Mouse (Mus musculus): ENCODE results near the gene Csad. TPM values are rescaled to one million over a fixed set of nuclear protein-coding genes. Genes with fewer than 3 reads are reported as not detected.

The Csad gene
- polyA plus RNA-seq, 1 experiment, result not detected

- H3K27ac ChIP-seq (ENCODE audit: insufficient read depth, low read depth, low read length), result peak overlapping the region; percentile 88
- peaks cover 42% of the 10 kb centered on the region for H3K4me1 ChIP-seq (ENCODE audit: control insufficient read depth, insufficient read depth, low read length)
- H3K4me3 ChIP-seq (ENCODE audit: insufficient read depth, low read depth, low read length), result peak overlapping the region; percentile 73
- under 1% methylated on average over 41 of the region's 44 CpGs for WGBS
- TF ChIP-seq CTCF (IDR thresholded peaks at IDR 0.05; ENCODE audit: insufficient read depth, low read depth, low read length) (no peak), POLR2A (IDR thresholded peaks at IDR 0.05; ENCODE audit: insufficient read depth, low read depth, low read length) (no peak)
These were observed 41.6 kb upstream of the Csad start for GRCm38 (mm10) chr15:102245891-102246741.

GRCm38 (mm10) chr15:102245461-102245881 lies 40.9 kb upstream of the Csad start:
- peak overlapping the region; percentile 73 for H3K4me3 ChIP-seq (ENCODE audit: insufficient read depth, low read depth, low read length)
- peaks cover 42% of the 10 kb centered on the region for H3K4me1 ChIP-seq (ENCODE audit: control insufficient read depth, insufficient read depth, low read length)
- TF ChIP-seq CTCF (IDR thresholded peaks at IDR 0.05; ENCODE audit: insufficient read depth, low read depth, low read length) (no peak), POLR2A (IDR thresholded peaks at IDR 0.05; ENCODE audit: insufficient read depth, low read depth, low read length) (no peak)
- 0 out of 2 replicates have a peak overlapping the region, but pooled peaks have one; percentile 5 for H3K27ac ChIP-seq (ENCODE audit: insufficient read depth, low read depth, low read length)
- WGBS, result 10% methylated on average over 14 of the region's 14 CpGs

DNA sequence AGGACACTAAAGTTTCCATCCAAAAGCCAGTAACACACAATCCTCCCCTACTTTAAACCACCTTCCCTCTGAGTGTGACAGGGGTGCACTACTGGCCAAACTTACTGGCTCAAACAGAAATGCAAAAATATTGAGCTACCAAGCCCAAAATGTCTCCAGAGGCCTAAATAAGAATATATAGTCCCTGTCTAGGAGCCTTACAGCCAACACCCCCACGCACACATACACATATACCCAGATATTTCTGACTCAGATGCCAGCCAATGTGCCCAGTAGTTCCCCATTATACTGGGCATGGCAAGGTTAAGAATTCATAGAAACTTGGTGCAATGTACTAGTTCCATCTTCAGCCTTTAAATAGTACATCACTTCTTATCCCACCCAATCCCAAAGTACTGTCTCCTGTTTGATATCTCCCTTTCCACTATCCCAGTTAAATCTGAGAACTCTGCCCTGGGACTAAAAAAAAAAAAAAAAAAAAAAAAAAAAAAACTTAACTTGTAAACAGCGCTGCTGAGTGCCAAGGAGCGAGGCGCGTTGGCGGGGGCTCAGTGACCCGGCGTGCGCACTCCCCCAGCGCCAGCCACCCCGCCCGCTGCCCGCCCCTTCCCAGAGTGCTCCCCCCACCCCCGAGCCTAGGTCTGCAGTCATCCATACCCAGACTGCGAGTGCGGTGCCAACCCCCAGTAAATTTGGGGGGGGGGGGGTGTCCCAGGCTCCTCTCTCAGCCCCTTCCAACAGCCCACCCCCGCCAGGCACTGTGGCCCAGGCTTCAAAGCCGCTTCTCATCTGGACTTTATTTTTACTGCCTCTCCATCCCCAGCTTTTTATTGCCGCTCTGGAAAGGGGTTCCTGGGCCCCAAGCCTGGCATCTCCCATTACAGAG lies 40.0 kb upstream of the Csad start:
- 13% methylated on average over 19 of the region's 19 CpGs for WGBS
- Histone ChIP-seq H3K4me3 (ENCODE audit: insufficient read depth, low read depth, low read length) (peak overlapping the region; percentile 73), H3K27ac (ENCODE audit: insufficient read depth, low read depth, low read length) (peak overlapping the region; percentile 17; the same call in 1 of the 2 replicates), H3K4me1 (ENCODE audit: control insufficient read depth, insufficient read depth, low read length) (peaks cover 40% of the 10 kb centered on the region)
- no peak for TF ChIP-seq CTCF (IDR thresholded peaks at IDR 0.05; ENCODE audit: insufficient read depth, low read depth, low read length)
- TF ChIP-seq POLR2A (IDR thresholded peaks at IDR 0.05; ENCODE audit: insufficient read depth, low read depth, low read length), result no peak

DNA sequence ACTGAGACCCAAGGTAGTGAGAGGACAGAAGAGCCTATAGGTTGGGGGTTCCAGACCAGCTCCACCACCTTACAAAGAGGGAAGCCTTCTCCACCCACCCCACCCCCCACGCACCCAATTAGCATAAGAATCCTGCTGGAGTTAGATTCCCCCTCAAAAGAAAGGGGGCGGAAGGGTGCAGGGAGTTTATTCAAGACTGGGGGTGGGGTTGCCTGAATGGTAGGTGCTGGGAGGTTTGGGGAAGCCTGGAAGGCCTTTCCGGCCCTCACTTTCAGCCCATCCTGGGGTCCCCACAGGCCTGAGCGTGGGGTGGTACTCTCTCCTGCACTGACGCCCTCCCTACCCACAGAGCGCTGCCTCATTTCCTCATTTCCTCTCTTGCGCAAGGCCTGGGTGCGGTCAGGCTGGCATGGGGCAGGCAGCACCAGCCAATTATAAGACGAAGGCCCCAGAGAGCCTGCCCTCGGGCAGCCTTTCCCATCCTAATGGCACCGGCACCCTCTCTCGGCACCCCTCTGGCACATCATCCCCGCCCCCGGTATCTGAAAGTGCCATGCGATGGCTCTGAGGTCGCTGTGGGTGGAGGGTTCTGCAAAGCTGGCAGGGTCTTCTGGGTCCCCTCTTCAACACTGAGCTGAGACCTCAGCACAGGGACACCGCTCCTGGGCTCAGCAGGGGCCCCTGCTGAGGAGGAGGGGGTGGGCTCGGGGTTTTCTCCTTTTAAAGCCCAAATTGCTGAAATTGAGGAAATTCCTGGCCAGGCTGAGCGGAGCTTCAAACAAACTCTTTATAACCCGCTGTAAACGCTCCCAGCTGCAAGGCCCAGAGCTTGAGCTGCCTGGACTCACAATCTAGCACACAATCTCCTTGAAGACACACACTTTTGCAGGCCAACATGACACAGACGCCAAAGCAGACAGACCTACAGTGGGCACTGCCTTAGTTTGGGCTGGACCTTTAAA lies 39.0 kb upstream of the Csad start:
- Histone ChIP-seq H3K4me1 (ENCODE audit: control insufficient read depth, insufficient read depth, low read length) (peaks cover 32% of the 10 kb centered on the region), H3K27ac (ENCODE audit: insufficient read depth, low read depth, low read length) (peak overlapping the region; percentile 17; the same call in 1 of the 2 replicates), H3K4me3 (ENCODE audit: insufficient read depth, low read depth, low read length) (peak overlapping the region; percentile 14)
- WGBS, result 22% methylated on average over 22 of the region's 22 CpGs
- TF ChIP-seq CTCF (IDR thresholded peaks at IDR 0.05; ENCODE audit: insufficient read depth, low read depth, low read length) (no peak), POLR2A (IDR thresholded peaks at IDR 0.05; ENCODE audit: insufficient read depth, low read depth, low read length) (no peak)

- H3K4me1 ChIP-seq (ENCODE audit: control insufficient read depth, insufficient read depth, low read length), result peaks cover 28% of the 10 kb centered on the region
- no peak overlapping the region for H3K4me3 ChIP-seq (ENCODE audit: insufficient read depth, low read depth, low read length)
- 72% methylated on average over 12 of the region's 12 CpGs for WGBS
- no peak for TF ChIP-seq POLR2A (IDR thresholded peaks at IDR 0.05; ENCODE audit: insufficient read depth, low read depth, low read length)
- TF ChIP-seq CTCF (IDR thresholded peaks at IDR 0.05; ENCODE audit: insufficient read depth, low read depth, low read length), result no peak
- H3K27ac ChIP-seq (ENCODE audit: insufficient read depth, low read depth, low read length), result no peak overlapping the region
These were observed 38.1 kb upstream of the Csad start for GRCm38 (mm10) chr15:102242404-102243228.

GRCm38 (mm10) chr15:102240607-102241006 lies 36.1 kb upstream of the Csad start:
- Histone ChIP-seq H3K4me3 (ENCODE audit: insufficient read depth, low read depth, low read length) (no peak overlapping the region), H3K4me1 (ENCODE audit: control insufficient read depth, insufficient read depth, low read length) (peaks cover 21% of the 10 kb centered on the region), H3K27ac (ENCODE audit: insufficient read depth, low read depth, low read length) (no peak overlapping the region)
- 79% methylated on average over 4 of the region's 4 CpGs for WGBS
- no peak for TF ChIP-seq CTCF (IDR thresholded peaks at IDR 0.05; ENCODE audit: insufficient read depth, low read depth, low read length)
- no peak for TF ChIP-seq POLR2A (IDR thresholded peaks at IDR 0.05; ENCODE audit: insufficient read depth, low read depth, low read length)

GRCm38 (mm10) chr15:102239851-102240250 lies 35.3 kb upstream of the Csad start:
- 81% methylated on average over 11 of the region's 11 CpGs for WGBS
- H3K27ac ChIP-seq (ENCODE audit: insufficient read depth, low read depth, low read length), result no peak overlapping the region

More at GRCm38 (mm10) chr15:102239851-102240250, 35.3 kb upstream of the Csad start:
- no peak for TF ChIP-seq CTCF (IDR thresholded peaks at IDR 0.05; ENCODE audit: insufficient read depth, low read depth, low read length)
- TF ChIP-seq POLR2A (IDR thresholded peaks at IDR 0.05; ENCODE audit: insufficient read depth, low read depth, low read length), result no peak
- Histone ChIP-seq H3K4me1 (ENCODE audit: control insufficient read depth, insufficient read depth, low read length) (peaks cover 18% of the 10 kb centered on the region), H3K4me3 (ENCODE audit: insufficient read depth, low read depth, low read length) (no peak overlapping the region)

All from olfactory bulb, adult 2 months (tissue).